In genomic region chr7:98289585-98289984, GRCm38 (mm10) we compare ENCODE assay signal across 11 mouse cellular contexts. TPM values are rescaled to one million over a fixed set of nuclear protein-coding genes. Genes with fewer than 3 reads are reported as not detected.
A peak's percentile ranks its signal among the peaks of the same experiment; 100 is the strongest.
DNase-seq lines count a peak whose midpoint lies in the region; ATAC-seq and TF ChIP-seq lines count a peak whose summit lies in the region.
"Had no signal": no experiment of that assay in that cellular context is flagged by ENCODE, and none has a peak within 500 bp of the region (broad histone marks: within the 10 kb centered on the region; RNA-seq: fewer than 3 reads in every experiment).

No protein-coding gene starts in this region.

- no peak overlapping the region for H3K4me2 ChIP-seq in midbrain, embryonic 11.5 days
- H3K4me2 ChIP-seq: embryonic facial prominence, embryonic 13.5 days; midbrain, embryonic 12.5 days had no signal

- H3K4me3 ChIP-seq in thymus, adult 2 months (ENCODE audit: control insufficient read depth, insufficient read depth, low read length) = no peak overlapping the region
- H3K4me3 ChIP-seq in midbrain, embryonic 11.5 days (ENCODE audit: low read depth, low read length) = no peak overlapping the region
- H3K4me3 ChIP-seq: embryonic facial prominence, embryonic 13.5 days; midbrain, embryonic 12.5 days had no signal

- H3K27ac ChIP-seq in thymus, adult 2 months (ENCODE audit: control insufficient read depth, insufficient read depth, low read length) = no peak overlapping the region
- H3K27ac ChIP-seq in midbrain, embryonic 11.5 days (ENCODE audit: low read depth, low read length) = no peak overlapping the region
- H3K27ac ChIP-seq: embryonic facial prominence, embryonic 13.5 days; midbrain, embryonic 12.5 days had no signal

- H3K4me1 ChIP-seq in thymus, adult 2 months (replicated peaks; ENCODE audit: control insufficient read depth, insufficient read depth, low read length) = no peaks in the 10 kb centered on the region
- H3K4me1 ChIP-seq in midbrain, embryonic 11.5 days (ENCODE audit: control insufficient read depth, insufficient read depth, low read length) = no peaks in the 10 kb centered on the region
- H3K4me1 ChIP-seq: embryonic facial prominence, embryonic 13.5 days; midbrain, embryonic 12.5 days had no signal

- no peaks in the 10 kb centered on the region for H3K27me3 ChIP-seq in thymus, adult 2 months (ENCODE audit: control insufficient read depth, insufficient read depth, low read length)
- H3K27me3 ChIP-seq in midbrain, embryonic 11.5 days (ENCODE audit: control insufficient read depth, insufficient read depth, low read length) = no peaks in the 10 kb centered on the region
- H3K27me3 ChIP-seq: embryonic facial prominence, embryonic 13.5 days; midbrain, embryonic 12.5 days had no signal

- no peaks in the 10 kb centered on the region for H3K9me3 ChIP-seq in midbrain, embryonic 11.5 days (ENCODE audit: control insufficient read depth, low read length)
- H3K9me3 ChIP-seq: embryonic facial prominence, embryonic 13.5 days; midbrain, embryonic 12.5 days had no signal

- no peaks in the 10 kb centered on the region for H3K36me3 ChIP-seq in thymus, adult 2 months (ENCODE audit: control insufficient read depth, insufficient read depth, low read length)
- H3K36me3 ChIP-seq in midbrain, embryonic 11.5 days (ENCODE audit: control insufficient read depth, insufficient read depth, low read length) = no peaks in the 10 kb centered on the region
- H3K36me3 ChIP-seq: embryonic facial prominence, embryonic 13.5 days; midbrain, embryonic 12.5 days had no signal

- H3K9ac ChIP-seq in midbrain, embryonic 11.5 days (ENCODE audit: low read length) = no peak overlapping the region
- H3K9ac ChIP-seq: embryonic facial prominence, embryonic 13.5 days; midbrain, embryonic 12.5 days had no signal

- intact Hi-C loops in gastrocnemius, postnatal 36 days (cut with DNase I) = loop anchor here (5.0 kb wide), 1 partner anchor 53 kb away; no protein-coding TSS in a partner anchor

- 42% methylated on average over 3 of the region's 3 CpGs for WGBS in thymus, adult 2 months
- WGBS in midbrain, embryonic 11.5 days = 42% methylated on average over 3 of the region's 3 CpGs

- TF ChIP-seq POLR2A in thymus, adult 2 months (IDR thresholded peaks at IDR 0.05; ENCODE audit: control insufficient read depth, extremely low read depth, insufficient read depth, low read length, poor library complexity) = no peak

- peak; percentile 14 for DNase-seq in gastrocnemius, adult 18-20 months (ENCODE audit: low spot score)
- DNase-seq in gastrocnemius, postnatal 36 days = no peak
- peak; percentile 16 for DNase-seq in thymus, adult 2 months
- no peak for DNase-seq in thymus, adult 18-20 months
- DNase-seq in kidney, postnatal 4 days = peak; percentile 7 to 23
- DNase-seq in midbrain, embryonic 11.5 days (ENCODE audit: low spot score, missing footprints) = no peak
- no peak for DNase-seq in layer of hippocampus, adult 9-10 months (ENCODE audit: low spot score)
- no peak for DNase-seq in left cerebral cortex, adult 8-10 months (ENCODE audit: low spot score in 2 of 2)
- DNase-seq: right cerebral cortex, postnatal 14 days had no signal

- no peak for TF ChIP-seq CTCF in thymus, adult 2 months (IDR thresholded peaks at IDR 0.05; ENCODE audit: borderline replicate concordance, control insufficient read depth, extremely low read depth, insufficient read depth, low read length, poor library complexity)

- no peak for ATAC-seq in midbrain, embryonic 11.5 days (ENCODE audit: low FRiP score)

RNA-seq across cellular contexts. Expression of gene Acer3, which starts 31.4 kb away (rescaled TPM):
- total RNA-seq in gastrocnemius, adult 18-20 months (2021) = 1 to 10 TPM; 3.6 to 4.1 TPM
- total RNA-seq in gastrocnemius, postnatal 36 days (2021) = 1 to 10 TPM; 4.9 to 5.3 TPM
- 6.7 and 9.1 TPM in 2 replicates for polyA plus RNA-seq in thymus, adult 2 months (2012; rRNA removed)
- polyA plus RNA-seq in midbrain, embryonic 11.5 days (2014; fragmentation: Nextera tagmentation; extraction: Ambion mirVana) = 15.8 and 16.6 TPM in 2 replicates
- 10 to 100 TPM; 25.1 to 27.2 (median 25.5) TPM for total RNA-seq in left cerebral cortex, adult 8-10 months (2022)

Comparison
In these comparisons a context has a peak if more than half of its experiments do, and no peak if none do; other contexts are left out.
1. DNase-seq: peak in gastrocnemius, adult 18-20 months (single experiment), thymus, adult 2 months (single experiment) and kidney, postnatal 4 days (2 of 2); none in gastrocnemius, postnatal 36 days (0 of 2), thymus, adult 18-20 months (0 of 2), midbrain, embryonic 11.5 days (single experiment), layer of hippocampus, adult 9-10 months (single experiment) and left cerebral cortex, adult 8-10 months (0 of 2).
2. RNA of gene Acer3, which starts 31.4 kb away (total RNA-seq): 25.1 to 27.2 TPM in left cerebral cortex, adult 8-10 months; 4.9 to 5.3 TPM in gastrocnemius, postnatal 36 days and 3.6 to 4.1 TPM in gastrocnemius, adult 18-20 months; every median in the first group is over 4 times any median in the second.